Mouse (Mus musculus): ENCODE data around the gene Ccdc32.
"Not testable (repeated sequence)": the region's sequence is repeated elsewhere in the genome, so short reads cannot be mapped to it uniquely, and the experiment has no call there.

Ccdc32 gene

GRCm38 (mm10) chr2:119028941-119029551 is at the start of gene Ccdc32:
Ccdc32 (minus strand) TSS chr2:119029393.
- peak; percentile 95 for DNase-seq

DNA sequence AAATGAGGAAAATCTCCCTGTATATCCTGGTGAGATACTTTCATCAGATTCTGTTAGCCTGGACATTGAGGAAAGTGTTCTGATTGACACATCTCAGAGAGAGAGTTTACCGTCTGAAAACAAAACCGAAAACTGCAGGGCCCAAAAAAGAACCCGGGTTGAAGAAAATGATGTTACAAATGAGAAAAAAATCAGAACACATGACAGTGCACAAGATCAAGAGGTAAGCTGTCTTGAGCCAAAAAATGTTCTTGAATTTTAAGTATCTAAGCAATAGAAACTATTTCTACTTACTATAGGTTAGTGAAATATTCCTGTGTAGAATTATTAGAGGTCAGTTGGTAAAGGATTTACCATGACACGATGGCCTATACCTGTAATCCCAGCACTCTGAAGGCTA is 43.2 kb upstream of the Ccdc32 start:
- DNase-seq = no peak

DNA sequence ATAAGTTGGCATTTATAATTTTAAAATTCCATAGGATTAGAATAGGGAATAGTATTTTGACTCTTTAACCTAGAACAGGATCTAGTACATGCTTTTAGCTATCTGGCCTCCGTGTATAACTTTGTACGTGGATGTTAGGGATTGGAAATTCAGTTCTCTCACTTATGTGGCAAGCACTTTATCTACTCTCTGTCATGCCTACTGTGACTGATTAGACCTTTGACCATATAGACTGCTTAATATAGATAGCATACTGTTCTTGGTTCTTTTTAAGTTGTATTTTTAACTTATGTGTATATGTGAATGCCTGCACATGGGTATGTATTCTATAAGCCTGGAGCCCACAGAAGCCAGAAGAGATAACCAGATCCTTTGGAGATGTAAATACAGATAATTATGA is 30.9 kb upstream of the Ccdc32 start:
- DNase-seq = no peak

GRCm38 (mm10) chr2:119050132-119050650 is 21.0 kb upstream of the Ccdc32 start:
- no peak for DNase-seq

DNA sequence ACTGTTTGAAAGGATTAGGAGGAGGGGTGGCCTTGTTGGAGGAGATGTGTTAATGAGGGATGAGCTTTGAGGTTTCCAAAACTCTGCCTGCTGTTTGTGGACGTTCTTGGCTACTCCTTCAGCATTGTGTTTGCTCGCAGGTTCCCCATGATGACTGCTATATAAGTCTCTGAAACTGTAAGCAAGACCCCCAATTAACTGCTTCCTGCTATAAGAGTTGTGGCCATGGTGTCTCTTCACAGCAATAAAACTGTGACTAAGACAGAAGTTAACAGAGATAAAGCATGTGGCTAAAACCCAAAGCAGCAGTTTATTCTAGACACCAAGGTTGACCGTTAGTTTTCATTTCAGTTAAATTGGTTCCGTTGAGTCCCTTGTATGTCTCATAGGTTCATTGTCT is 18.7 kb upstream of the Ccdc32 start:
- no peak for DNase-seq

DNA sequence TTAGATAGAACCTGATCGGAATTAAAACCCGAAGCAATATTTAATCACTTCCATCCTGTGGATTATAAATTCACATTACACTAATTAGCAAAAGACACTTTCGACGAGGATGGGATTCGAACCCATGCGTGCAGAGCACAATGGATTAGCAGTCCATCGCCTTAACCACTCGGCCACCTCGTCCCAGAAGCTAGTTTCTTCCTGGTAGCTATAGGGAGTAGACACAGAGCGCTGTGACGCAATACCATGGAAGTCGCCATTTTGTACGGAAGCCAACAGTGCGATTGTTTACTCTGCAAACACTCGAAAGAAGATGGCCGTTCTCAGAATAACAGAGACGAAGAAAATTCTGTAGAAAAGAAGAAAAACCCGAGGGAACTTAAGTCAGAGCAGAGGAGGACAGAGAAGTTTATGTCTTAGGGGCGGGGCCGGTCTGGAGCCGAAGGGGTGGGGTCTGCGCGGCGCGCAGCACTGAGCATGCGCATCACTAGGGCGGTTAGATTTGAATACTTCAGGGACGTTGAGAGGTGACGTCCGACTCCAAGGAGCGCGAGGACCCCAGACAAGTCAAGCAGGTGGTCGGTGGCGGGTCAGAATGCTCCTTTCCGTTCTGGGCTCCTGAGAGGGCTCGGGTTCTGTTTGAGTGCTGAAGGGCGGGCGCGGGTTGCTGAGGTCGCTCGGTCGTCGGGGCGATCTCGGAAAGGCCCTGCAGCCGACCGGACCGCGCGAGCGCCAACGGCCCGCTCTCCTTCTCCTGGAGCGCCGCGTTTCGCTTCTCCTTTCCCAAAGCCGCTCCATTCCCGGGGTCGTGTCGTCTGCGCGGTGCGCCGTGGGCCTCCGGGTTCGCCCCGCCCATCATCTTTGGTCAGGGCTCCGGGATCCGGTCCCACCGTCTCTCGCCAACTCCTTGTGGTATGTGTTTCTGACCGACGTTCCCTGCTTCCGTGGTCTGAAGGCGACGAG is 17.7 kb upstream of the Ccdc32 start, which contains the start of gene Knl1:
Knl1 (plus strand) TSS at position 471 of the 963 bp plus-strand sequence.
- DNase-seq = peak; percentile 93

DNA sequence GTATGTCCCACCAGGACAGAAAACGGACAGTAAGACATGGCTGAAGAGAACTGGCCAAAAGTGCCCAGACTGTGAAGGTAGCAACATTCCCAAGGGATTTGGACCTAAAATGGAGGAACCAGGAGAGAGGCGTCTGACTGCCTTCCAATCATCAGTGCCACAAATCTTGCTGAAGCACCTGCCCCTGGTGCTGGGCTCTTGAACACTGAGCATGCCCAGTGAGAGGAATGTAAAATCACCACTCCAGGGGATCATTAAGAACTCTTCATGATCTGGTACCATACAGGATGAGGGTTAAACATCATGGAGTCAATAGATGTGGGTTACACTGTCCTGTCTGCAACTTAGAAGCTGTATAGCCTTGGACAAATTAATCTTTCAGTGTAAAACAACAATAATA is 16.0 kb upstream of the Ccdc32 start:
- DNase-seq = no peak

DNA sequence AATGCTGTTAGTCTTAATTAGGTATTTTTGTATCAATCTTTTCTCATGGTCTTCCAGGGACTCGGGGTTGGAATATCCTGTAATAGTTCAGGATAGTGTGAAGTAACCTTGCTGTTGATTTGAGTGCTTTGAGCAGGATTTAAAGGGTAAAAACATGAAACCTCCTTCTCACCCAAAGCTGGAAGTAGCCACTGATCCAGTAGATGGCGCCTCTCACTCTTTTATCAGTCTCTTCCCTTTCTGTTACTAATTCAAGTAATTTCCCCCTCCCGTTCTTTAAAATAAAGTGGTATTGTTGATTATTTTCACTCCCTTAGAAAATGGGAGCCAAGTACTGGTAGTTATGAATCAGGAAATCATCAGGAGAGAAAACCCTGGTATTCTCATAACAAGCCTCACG is 11.7 kb upstream of the Ccdc32 start:
- DNase-seq = peak; percentile 31

DNA sequence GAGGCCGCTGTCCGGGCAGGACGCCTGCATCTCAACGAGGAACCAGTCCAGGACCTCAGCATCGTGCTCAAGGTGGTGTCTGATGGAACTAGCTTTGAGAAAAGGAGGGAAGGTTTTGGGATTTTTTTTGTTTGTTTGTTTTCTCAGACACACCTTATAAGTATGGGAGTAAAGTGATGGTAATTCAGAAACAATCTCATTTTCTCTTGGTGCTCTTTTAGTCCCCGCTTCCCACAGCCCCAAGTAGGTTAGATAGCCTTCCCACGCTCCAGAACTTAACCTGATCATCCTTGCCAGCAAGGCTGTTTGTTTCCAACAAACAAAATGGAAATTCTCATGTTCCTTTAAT is 6.2 kb upstream of the Ccdc32 start:
- DNase-seq = no peak

- peak; percentile 94 for DNase-seq
Measured at GRCm38 (mm10) chr2:119034656-119035396, 5.6 kb upstream of the Ccdc32 start, which contains the start of gene Rpusd2. Rpusd2 (plus strand) TSS chr2:119034790.

DNA sequence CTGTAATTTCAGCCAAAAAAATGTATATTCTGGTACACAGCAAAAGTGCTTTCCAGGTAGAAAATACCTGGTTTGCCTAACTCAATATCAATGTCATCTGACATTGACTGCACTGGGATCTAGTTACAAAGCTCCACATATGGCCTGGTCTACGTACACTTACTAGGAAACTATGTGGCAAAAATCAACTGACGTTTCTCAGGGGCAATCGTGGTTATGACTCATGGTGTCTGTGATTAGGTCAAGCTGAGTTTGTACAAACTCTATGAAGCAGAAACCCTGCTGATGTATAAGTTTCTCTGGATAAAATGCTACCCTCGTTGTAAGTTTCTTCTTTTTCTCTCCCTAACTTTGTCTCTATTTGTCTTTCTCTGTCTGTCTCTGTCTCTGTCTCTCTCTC is 3.0 kb upstream of the Ccdc32 start:
- DNase-seq = no peak

DNA sequence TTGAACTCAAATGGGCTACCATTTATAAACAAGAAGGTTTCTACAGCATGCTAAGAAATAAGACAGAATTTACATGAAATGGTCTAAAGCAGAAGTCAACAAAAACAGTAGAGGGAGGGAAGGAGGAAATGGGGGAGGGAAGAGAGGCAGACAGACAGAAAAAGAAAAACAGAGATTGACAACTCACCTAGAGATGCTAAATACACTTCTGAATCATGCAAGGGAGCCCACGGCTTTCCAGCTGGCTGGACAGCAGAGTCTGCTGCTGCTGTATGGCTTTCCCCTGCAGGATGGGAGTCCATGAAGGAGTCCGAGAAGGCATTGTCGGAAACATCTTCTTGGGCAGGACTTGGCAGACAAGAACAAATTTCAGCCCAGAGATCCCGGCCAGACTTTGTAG is 2.2 kb downstream of the Ccdc32 start:
- DNase-seq = no peak

DNA sequence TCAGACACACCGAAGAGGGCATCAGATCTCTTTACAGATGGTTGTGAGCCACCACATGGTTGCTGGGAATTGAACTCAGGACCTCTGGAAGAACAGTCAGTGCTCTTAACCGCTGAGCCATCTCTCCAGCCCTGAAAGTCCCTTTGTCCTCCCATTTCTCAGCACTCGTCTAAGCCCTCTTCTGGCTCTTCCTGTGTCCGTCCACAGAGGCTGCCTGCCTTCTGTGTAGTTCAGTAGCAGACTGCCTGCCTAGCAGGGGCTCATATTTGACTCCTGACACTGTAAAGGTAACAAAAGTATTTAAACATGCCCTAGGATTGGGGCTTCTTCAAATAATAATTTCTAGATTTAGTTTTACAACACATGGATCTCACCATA is 4.0 kb downstream of the Ccdc32 start:
- DNase-seq = no peak

DNA sequence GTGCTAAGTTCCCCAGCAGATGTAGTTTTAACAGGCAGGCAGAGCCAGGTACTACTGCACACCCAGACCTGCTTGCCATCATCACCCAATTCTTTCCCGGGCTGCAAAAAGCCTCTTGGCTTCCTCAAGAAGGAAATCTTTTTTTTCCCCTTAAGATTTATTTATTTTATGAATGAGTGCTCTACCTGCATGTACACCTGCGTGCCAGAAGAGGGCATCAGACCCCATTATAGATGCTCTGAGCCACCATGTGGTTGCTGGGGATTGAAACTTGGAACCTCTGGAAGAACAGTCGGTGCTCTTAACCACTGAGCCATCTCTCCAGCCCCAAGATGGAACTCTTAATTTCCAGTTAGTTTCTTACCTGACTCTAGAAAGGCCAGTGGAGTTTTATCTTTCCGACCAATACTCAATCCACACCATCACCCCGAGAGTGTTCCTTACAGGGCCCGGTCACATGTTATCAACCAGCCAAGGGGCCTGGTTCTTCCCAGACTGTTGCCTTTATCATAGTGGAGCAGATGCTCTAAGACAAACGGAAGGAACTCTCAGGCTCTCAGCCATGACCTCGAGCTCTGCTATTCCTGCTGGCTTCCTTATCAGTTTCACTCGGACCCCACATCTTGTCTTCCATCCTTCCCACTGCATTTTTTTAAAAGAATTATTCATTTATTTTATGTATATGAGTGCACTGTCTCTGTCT is 4.5 kb downstream of the Ccdc32 start:
- peak; percentile 83 for DNase-seq

DNA sequence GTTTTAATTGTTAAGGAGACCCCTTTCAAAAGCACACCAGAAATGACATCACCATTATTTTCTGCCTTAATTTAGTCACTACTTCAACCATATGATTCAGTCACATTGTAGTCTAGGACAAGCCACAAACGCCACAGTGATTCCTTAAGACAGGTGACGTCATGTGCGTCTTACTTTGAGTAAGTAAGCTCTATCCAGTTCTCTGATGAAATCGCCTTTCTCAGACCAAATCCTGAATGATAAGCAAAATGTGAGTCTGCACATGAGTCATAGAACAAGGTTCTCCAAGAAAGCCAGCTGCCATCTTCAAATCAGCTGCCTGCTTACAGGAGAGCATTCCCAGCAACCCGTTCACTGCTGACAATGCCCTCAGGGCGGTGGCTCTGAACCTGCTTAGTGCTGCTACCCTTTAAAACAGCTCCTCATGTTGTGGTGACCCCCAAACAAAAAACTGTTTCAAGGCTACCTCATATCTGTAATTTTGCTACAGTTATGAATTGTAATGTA is 6.0 kb downstream of the Ccdc32 start:
- DNase-seq = no peak

- DNase-seq = no peak
Measured at GRCm38 (mm10) chr2:119019538-119019937, 9.7 kb downstream of the Ccdc32 start.

- DNase-seq = no peak
Measured at GRCm38 (mm10) chr2:119019131-119019530, 10.1 kb downstream of the Ccdc32 start.

DNA sequence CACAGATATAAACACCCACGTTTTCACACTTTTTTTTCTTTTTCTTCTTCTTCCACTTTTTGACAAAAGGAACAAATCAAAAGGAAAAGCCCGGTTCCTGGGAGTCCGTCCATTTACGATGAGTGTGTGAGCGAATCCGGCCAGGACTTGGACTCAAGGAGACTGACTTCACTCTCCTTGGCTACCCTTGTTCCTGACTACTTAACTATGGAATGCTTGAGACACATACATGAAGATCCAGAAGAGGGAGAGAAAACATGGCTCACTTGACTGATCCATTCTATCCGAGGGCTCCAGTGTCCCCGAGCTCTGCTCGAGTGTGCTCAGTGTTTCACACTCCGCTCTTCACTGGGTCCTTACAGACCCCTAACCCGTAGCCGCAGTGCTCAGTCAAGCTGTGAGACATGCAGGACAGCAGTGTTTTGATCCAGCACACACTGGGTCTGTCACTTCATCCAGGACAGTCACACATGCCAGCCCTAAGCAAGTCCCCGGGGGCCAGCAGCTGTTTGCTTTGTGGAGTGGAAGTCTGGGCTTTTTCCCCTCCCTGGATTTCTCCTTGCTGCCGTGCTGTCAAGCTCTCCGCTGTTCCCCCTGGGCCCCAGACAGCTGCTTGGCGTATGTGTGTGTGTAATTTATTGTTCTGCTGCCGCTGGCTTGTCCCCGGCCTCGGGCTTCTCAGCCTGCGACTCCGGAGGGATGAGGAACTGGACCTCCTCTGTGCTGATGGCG is 10.6 kb downstream of the Ccdc32 start:
- no peak for DNase-seq

- DNase-seq = no peak
Measured at GRCm38 (mm10) chr2:119017647-119018046, 11.5 kb downstream of the Ccdc32 start.

DNA sequence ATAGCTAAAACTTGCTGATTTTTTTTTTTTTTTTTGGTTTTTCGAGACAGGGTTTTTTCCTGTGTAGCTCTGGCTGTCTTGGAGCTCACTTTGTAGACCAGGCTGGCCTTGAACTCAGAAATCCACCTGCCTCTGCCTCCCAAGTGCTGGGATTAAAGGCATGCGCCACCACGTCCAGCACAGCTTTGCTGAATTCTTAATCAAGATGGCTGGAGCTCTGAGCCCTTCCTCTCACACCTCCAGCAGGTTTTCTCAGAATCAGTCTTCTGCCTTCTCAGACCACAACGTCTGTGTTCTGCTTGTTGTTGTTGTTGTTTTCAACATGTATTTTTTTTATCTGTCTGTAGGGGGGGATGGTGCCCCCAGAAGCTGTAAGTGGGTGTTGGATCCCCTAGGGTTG is 12.9 kb downstream of the Ccdc32 start:
- not testable (repeated sequence) for DNase-seq

DNA sequence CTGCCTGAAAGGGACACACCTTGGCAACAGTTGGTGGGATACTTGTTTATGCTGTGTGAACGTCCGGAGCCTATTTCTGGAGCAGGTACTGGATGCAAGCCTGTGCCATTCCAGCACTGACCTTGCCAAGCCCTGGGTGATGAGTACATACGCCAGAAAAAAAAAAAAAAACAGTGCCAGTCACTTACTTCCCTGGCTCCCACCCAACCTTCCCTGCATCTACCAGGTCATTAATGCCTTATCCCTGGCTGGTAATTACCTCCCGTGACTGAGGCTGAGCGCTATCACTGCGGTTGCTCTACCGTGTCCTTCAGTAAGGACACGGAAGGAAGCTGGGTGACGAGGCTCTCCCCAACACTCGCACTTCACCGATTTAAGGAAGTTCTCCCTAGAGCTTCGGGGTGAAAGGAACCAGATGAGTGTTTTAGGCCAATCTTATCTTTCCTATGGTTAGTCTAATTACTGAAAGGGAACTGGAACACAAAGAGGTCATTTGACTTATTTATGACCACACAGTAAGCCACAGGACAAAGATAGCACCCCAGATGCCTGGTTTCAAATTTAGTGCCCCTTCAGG is 13.5 kb downstream of the Ccdc32 start:
- DNase-seq = no peak
